Mouse (Mus musculus): Measurements from ENCODE around the gene Lpgat1.

Lpgat1 gene

DNA sequence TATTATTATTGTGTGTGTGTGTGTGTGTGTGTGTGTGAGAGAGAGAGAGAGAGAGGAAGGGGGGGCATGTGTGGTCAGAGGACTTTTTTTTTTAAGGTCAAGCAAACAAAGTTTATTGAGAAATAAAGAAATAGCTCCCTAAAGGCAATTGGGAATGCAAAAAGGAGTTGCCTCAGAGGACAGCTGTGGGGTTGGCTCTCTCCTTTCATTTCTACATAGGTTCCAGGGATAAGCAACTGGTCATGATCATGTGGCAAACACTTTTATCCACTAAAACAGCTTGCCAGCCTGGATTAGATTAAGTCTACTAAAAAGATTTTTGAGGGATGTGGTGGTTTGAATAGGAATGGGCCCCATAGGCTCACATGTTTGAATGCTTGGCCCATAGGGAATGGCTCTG is 18.8 kb downstream of the Lpgat1 start:
- no peak for DNase-seq

DNA sequence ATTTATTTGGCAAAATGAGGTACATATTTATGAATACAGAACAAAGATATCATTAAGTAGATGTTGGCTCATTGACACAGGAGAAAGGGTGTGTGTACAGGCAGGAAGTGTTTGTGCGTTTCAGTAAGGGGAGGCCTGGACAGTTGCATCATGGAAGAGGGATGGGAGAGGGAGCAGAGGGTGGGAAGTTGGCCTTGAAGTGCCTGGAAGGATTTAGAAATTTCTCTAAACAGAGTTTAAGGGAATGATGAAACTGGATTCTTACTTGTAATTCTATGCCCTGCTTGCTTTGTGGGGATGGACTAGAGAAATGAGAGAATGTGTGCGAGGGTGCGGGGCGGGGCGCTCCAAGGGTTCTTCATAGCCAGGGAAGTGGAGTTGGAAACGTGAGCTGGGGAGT is 20.2 kb downstream of the Lpgat1 start:
- DNase-seq = no peak

DNA sequence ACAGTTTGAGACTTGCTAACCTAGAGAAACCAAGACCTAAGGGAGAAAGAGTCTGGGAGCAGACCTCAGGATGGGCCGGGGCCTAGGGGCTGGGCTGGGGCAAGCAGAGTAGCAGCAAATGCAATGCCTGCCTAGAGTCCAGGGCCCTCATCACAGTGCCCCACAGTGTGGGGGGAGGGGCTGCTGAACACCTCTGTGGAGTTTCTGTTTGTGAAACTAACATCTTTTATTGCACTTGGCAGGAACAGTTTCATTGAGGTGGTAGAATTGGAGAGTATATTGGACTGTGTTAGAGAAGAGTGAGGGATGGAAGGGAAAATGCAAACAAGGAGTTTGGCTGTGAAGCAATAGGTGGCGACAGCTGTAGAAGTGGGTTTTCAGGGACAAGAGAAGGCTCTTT is 21.1 kb downstream of the Lpgat1 start:
- DNase-seq = no peak

DNA sequence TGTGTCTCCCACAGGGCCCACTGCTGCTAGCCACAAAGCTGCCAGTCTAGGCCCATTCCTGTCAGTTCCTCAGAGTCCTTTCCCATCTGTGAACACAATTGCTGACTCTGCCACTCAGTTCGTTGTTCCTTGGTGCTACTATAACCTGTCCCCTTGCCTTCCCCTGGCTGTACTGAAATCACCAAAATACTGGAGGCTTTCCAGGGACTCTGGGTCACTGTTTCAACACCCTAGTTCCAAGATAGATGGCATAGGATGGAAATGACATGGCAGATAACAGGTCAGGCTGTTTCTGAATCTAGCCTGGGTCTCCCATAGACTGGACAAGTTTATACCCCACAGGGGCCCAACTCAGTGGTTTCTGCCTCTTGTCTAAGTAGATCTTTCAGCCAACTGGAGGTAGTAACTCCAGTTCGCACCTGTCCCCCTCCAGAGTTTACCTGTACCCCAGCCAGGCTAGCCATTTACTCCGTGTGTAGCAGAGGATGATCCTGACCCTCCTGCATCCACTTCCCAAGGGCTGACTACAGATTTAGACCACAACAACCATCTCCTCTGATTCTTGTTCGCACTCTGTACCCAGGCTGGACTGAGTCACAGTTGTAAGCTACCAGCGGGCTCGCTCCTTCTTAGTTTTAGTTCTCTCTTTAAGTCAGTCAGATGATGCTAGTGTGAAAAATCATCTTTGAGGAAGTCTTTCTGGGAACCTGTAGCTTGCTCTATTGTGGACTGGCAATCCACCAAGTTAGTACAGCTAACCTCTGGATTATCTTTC is 23.1 kb downstream of the Lpgat1 start:
- DNase-seq = no peak

DNA sequence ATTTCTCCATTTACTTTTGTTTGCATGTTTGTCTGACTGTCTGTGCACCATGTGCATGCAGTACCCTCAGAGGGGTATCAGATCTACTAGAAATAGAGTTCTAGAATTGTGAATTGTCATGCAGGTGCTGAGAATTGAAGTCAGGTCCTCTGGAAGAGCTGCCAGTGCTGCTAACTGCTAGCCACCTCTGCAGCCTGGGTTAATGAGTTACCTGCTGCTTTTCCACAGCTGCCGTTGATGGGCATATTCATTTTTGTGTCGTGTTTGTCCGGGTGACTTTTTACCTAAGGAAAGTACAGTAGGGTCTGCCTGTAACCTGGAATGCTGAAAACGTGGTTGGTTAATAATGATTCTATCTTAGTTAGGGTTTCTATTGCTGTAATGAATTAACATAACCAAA is 24.0 kb downstream of the Lpgat1 start:
- DNase-seq = no peak

DNA sequence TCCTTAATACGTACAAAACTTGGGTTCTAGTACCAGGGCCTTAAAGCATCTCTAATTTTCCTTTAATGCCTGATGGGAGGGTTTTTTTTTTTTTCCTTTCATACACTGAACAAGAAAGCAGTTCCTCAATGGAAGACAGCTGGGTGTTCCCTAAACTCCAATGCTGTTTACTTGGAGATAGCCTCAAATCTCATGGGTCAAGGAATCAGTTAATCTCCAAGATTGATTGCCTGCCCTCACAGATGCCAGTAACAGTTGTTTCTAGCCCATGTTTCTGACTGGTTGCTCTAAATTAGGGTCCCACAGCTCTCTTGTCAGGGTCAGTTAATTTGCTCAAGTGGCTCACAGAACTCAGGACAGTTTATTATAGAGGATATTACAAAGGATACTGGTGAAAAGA is 30.8 kb downstream of the Lpgat1 start:
- no peak for DNase-seq

DNA sequence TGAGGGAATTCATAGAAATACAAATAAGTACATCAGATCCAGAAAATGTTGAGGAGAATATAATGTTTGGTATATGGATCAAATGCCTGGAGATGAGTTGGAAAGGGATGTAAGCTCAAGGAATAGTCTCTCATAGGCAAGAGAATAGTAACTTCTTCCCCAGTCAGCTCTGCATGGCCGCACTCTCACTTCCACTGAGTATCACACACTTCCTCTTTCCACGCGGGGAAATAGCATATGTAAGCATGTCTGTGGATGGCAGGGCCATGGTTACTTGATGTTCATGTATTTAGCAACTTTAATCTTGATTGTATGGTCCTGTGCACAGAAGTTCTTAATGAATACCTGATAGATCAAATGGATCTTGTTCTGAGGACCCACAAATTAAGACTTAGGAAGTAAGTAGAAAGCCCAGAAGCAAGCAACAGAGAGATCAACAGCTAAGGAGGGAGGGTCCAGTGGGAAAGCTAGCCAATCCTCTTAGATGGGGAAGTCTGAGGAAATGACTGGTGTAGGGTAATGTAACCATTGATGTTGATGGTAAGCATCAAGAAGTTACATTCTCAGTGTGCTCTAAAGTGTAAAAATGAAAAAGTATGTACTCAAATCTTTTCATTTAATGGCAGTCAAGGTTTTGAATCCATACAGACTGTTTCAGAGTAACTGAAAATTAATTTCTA is 39.0 kb downstream of the Lpgat1 start:
- DNase-seq = no peak

DNA sequence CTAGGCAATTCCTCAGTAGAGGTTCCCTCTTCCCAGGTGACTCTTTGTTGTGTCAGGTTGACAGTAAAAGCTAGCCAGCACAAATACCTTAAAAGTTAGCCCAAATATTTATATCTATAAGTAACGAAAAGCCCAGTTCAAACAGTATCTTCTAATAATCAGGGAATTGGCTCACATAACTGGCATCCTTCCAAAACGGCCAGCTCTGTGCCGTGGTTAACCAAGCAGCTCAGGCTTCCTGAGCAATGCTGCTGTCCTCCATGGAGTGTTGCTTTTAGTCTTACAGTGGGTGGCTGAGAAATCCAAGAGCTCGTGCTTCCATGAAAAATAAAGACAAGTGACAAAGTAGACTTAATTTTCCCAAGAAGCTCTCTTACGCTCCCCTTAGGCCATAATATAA is 56.5 kb downstream of the Lpgat1 start:
- no peak for DNase-seq

DNA sequence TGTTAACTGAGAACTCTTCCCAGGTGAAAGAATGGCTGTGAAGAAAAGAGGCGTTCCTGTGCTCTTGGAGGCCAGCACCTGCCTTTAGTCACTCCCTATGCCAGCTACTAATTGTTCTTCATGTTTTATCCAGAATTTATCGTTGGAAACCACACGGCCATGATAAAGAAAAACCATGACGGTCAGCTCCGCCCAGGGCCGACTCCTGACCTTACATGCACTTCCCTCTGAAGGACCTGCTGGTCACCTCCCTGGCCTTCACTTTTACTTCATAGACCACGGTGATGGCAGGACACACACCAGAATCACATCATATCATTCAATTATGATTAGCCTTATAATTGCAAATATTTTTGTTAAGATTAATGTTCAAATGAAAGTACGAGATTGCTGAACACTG is 57.5 kb downstream of the Lpgat1 start:
- DNase-seq = no peak

DNA sequence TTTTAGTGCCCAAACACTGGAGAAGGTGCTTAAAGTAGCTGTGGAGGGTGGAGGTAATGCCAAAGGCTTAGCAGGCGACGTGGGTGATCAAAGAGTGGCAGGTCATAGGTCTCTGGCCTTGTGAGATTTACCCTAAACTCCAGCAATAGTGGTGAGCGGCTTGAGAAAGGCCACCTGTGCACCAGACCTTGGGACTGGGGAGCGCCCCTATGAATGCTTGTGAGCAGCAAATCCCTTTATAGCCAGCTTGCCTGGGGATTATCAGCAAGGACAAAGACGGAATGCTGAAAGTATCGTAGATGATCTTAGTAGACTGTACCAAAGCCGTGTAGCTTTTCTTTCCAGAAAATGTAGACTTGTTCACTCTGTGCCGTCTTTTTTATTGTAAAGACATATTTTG is 59.9 kb downstream of the Lpgat1 start:
- DNase-seq = no peak

DNA sequence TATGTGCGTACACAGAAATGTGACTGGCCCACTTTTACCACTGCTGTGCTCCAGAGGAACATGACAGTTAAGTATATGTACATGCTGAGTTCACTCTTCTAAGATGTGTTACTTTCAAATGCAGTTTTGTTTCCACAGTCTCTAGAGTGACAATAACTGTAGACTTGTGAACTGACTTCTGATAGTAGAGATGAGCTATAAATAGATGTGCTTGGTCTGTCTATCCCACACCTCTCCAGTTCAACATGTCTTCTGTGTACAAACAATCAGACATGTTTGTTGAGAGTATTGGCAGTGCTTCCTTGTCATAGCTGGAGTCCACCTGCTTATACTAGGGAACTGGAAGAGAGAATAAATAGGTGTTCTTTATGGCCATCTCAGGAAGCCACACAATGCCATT is 62.8 kb downstream of the Lpgat1 start:
- no peak for DNase-seq

DNA sequence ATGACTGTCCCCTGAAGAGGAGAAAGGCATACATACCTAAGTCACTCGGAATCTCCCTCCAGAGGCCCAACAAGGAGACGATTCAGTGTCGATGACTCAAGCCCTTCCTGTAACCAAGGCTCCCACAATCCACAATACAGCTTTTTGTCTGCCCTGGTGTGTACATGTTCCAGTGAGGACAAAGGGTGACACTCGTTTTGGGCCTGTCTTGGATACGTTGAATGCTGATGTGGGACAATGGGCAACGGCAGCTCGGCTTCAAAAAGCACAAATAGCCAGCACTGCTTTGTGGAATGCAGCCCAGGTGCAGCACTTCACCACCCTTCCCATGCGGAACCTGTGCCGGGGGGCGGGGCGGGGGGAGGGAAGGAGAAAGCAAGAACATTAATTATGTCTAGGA is 67.5 kb downstream of the Lpgat1 start:
- no peak for DNase-seq

DNA sequence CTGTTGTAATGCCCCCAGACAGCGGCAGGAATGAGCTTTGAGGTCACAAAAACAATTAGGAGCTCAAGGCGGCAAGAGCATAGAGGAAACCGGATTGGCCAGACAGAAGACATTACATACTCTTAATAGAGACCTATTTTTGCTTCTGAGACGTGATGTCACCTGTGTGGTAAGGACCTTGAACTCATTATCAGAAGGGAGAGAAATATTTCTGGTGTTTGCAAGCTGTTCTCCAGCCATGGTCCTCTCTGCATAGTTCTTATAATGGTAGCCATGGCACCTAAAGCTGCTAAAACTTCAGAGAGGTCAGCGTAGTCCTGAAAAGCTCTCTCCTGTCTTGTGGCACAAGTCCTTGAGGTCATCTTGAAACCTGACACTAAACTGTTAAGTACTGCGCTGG is 68.6 kb downstream of the Lpgat1 start:
- no peak for DNase-seq

DNA sequence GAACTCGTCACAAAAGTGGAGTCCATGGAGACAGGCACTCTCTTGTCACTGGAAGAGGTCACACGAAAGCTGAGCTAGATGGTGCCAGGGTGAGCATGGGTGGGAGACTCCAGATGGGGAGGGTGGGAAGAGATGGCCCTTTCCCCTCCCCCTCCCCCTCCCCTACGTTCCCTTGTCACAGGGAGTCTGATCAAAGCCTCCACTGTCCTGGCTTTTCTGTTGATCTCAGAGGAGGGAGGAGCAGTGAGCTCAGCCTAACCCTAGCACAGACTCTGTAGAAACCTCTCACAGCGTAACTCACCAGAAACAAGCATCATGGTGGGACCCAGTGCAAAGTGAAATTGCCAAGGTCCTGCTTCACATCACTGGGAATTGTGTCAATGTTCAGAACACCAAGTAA is 69.7 kb downstream of the Lpgat1 start:
- no peak for DNase-seq

DNA sequence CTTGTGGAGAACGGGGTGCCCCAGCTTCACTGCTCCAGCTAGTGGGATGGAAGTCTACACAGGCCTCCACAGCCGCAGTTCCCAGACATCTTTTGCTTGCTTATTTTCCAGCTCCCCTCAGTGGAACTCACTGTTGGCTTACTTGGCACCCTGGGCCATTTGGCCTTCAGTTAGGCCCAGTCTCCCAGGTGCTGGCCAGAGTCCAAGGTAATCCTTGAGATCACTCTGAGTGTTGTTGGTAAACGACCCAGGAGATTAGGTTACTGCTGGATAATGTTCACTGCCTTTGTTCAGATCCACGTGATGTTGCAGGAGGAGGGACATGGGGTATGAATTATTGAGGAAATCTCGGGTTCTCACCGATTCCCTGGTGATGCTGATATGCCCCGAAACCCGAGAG is 75.4 kb downstream of the Lpgat1 start:
- no peak for DNase-seq

DNA sequence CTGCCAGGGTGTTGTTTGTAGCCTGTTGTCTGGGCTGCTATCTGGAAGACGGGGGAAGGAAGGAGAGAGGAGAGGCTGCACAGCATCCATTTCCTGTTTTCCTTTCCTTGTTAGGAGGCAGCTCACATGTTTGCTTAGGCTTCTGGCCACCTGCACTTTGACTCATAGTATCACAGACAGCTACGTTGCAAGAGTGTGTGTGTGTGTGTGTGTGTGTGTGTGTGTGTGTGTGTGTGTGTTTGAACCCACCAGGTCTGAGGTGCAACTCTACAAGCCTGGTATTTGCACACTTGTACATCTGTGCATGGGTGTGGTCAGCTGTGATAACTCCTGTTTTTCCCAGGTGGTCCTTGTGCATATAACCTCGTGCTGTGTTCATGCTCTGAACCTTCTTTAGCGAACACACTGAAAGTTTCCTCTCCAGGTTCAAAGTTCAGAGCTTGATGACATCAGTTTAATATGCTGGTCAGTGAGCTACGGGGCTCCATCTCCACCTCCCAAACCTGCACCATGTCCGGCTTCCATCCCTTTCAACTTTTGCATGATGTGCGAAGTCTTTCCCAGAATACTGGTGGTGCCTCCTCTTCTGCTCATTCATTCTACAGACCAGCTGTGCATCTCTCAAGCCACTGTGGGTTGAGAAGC is 76.4 kb downstream of the Lpgat1 start:
- no peak for DNase-seq

DNA sequence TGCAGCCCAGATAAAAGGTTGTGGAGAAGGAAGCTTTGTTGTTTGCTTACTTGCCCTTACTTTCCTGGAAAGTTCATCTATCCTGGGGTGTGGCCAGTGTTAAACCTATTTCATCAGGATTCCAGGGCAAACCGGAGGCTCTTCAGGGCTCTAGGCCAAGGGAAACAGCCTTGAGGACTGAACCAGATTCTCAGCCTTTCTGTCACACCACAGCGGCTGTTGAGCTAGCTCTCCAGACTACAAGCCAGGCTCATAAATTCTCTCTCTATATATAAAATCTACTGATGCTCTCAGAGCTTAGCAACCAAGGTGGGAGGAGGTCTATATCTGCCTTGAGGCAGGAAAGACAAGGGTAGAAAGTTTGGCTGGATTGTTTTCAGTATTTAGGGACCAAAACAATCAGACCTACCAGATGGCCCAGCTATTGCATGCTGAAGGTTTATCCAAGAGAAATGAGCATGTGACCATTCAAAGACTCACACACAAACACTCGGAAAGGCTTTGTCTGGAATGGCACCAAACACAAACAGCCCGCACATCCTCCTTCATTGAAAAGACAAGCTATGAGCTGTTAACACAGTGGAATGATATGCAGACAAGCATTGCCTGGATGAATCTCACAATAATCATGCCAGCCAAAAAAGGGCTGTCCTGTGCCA is 78.7 kb downstream of the Lpgat1 start:
- no peak for DNase-seq

DNA sequence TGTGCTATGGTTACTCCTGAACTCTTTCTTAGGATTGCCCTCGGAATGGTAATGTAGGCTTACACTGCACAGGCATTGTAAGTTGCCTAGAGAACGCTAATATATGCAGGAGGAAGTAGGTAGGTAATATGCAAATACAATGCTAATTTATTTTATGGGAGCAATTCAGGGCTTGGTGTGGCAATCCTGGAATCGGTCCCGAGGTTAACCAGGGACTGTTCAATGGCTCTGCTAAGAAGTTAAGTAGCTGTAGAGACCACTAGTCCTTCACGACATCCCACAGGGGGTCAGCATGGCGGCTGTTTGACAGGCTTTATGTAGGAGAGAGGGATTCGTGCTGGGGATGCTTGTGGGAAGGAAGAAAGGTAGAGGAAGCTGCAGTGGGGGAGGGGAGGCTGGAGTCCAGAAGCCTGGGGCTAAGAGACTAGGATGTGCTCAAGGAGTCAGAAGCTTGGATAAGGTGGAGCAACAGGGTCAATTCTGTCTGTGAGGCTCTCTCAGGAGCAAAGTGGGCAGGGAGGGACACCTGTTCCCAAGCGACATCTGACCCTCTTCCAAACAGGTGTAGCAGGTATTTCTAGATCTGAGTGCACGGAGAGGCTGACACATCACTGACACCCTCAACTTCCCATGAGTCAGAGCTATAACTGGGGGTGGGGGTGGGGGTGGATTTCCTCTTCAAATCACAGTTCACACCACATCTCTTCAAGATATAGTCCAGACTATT is 84.6 kb downstream of the Lpgat1 start:
- no peak for DNase-seq

DNA sequence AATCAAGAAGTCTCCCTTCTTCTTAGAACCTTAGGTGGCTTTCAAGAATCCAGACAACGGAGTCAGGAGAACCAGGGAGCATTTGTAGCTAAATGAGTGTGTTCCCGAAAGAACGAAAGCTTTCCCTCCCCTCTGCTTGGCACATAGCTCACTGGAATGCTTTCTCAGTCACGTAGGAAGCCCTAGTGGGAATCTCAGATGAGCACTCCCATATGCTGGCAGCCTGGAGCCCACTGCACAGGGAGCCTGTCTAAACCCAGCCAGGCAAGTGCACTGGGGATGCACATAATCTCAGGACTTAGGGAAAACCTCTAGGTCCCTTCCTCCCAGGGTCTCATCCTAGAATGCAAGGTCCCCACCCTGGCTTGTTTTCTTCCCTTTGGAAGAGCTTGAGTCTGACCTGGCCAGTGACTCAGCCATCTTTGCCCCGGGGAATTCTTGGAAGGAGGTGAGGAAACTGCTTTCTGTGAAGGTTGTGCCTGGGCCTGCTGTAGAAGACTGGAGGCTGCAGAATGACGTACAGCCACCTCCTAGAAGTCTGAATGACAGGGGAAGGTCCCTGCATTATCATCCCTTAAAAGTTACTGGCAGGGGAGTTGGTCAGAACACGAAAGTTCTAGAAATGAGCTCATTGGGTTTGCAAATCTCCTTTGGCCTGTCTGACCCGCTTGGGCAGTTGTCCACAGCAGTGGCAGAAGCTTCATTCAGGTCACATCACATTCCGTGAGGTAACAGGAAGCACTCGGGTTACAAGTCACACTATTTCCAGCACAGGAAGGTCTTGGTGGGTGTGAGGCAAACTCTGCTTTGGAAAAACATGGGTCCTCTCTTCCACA is 85.4 kb downstream of the Lpgat1 start:
- DNase-seq = no peak

DNA sequence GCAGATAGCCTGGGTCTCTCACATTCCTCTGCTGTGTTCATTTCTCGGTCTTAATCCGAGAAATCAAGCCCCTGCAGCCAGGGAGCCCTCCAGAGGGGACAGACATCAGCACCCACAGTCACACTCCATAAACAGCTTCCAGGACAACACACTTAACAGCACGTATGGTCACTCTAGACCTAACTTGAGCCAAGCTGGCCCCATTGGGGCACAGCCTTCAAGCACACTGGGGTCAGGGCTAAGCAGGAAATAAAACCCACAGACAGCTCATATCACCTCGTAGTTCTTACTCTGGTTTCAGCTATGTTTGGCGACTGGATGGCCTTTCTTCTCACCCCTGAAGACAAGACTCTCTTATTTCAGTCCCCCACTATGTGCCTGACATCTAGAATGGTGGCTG is 87.1 kb downstream of the Lpgat1 start:
- no peak for DNase-seq

DNA sequence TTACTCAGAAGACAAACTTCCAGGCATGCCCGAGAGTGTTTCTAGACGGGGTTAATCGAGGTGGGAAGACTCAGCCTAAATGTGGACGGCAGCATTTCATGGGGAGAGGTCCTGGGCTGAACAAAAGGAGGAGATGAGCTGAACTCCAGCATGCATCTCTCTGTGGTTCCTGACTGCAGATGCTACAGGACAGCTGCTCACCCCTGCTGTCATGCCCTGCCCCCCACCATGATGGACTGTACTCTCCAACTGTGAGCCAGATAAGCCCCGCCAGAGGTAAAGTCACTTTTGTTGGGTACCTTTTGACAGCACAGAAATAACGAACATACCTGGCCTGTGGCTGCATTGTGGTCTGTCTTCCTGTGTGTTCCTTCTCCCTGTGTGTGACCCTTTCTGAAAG is 88.2 kb downstream of the Lpgat1 start:
- no peak for DNase-seq

DNA sequence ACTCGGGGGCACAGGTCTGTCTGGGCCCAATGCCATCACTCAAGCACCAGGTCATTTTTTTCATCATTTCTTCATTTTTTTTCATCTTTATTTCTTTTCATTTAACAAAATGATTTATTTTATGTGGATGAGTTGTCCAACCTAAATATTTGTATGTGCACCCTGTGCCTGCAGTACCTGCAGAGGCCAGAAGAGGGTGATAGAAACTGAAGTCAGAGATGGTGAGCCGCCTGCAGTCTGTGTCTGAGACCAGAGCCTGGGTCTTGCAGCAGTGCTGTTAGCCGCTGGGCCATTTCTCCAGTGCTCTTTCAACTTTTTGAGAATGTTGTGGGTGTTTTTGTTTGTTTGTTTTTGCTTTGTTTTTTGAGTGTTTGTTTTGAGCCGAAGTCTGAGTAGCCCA is 89.1 kb downstream of the Lpgat1 start:
- no peak for DNase-seq

Data from cerebellum, adult 9-11 months (tissue).